Mouse (Mus musculus) megakaryocyte, embryonic 14.5 days (primary cell): Measurements from ENCODE around the gene H2al1h.
"Not testable (repeated sequence)": the region's sequence is repeated elsewhere in the genome, so short reads cannot be mapped to it uniquely, and the experiment has no call there.

ENCODE experiments used
- FLI1 ChIP-seq: IDR thresholded peaks from 2 replicates; pipeline ENCODE4 v1.6.1; 2012; ENCODE audit warnings: low read length, inconsistent platforms, mixed read lengths
- GATA1 ChIP-seq: IDR thresholded peaks from 3 replicates; pipeline ENCODE4 v1.6.1; 2012; ENCODE audit warnings: mixed read lengths, low read length, inconsistent platforms, borderline replicate concordance

DNA sequence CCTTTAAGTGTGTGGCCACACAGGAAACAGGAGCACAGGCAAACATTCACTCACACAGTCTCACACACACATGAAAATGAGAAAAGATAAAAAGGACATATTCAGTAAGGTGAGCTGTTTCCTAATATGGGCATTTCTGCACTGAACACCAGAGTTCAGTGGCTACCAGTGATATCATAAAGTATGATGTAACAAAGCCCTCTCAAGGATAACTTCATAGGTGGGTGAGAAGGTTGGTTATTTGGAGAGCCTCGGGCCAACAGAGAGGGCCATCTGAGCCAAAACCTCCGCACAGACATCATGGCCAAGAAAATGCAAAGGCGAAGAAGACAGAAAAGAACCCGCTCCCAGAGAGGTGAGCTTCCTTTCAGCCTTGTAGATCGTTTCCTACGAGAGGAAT lies at the start of gene H2al1h:
- TF ChIP-seq GATA1, FLI1: not testable (repeated sequence)
